Mouse (Mus musculus): ENCODE measurements around the gene Rmdn2.

The Rmdn2 gene

GRCm38 (mm10) chr17:79705671-79706455 lies 94.2 kb downstream of the Rmdn2 start:
- no peak for DNase-seq (ENCODE audit: low spot score in 2 of 2)

GRCm38 (mm10) chr17:79708168-79708567 lies 96.5 kb downstream of the Rmdn2 start:
- no peak for DNase-seq (ENCODE audit: low spot score in 2 of 2)

DNA sequence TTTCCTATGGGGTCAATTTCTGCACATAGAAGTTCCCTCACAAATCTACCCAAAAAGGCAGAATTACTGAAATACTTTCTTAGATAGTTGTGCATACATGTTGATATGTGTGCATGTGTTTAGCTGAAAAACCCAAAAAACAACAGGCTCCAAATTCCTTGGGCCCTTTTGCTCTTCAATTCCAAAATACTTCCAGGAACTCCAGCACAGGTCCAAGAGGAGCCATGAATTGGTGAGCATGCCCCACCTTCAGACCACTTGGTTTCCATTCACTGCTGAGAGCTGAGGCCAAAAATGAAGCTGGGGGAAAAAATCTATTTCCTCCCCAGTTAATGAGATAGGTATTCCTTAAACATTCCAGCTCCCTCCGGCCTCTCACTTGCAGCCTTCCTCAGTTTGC lies 98.1 kb downstream of the Rmdn2 start:
- DNase-seq (ENCODE audit: low spot score in 2 of 2) = no peak

- DNase-seq (ENCODE audit: low spot score in 2 of 2) = no peak
Observed at GRCm38 (mm10) chr17:79710246-79710842, 98.7 kb downstream of the Rmdn2 start.

GRCm38 (mm10) chr17:79711944-79712343 lies 100.3 kb downstream of the Rmdn2 start:
- DNase-seq (ENCODE audit: low spot score in 2 of 2) = no peak

DNA sequence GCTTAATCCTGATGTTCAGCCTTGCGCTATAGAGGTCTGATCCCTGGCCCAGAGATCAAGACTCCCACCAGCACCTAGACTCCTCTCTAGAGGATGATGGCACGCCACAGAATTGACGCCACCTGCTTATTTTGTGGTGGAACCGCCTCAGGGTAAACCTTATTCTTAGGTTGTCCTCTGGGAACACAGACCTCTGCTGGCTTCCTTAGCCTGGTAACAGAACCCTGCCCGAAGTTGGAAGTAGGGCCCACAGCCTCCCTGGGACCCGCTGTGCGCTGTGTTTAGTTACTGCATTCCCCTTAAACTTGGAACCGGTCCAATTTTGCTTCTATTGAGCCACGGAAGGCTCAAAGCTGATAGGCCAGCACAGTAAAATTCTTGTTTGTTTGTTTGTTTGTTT lies 100.9 kb downstream of the Rmdn2 start:
- DNase-seq (ENCODE audit: low spot score in 2 of 2) = no peak

DNA sequence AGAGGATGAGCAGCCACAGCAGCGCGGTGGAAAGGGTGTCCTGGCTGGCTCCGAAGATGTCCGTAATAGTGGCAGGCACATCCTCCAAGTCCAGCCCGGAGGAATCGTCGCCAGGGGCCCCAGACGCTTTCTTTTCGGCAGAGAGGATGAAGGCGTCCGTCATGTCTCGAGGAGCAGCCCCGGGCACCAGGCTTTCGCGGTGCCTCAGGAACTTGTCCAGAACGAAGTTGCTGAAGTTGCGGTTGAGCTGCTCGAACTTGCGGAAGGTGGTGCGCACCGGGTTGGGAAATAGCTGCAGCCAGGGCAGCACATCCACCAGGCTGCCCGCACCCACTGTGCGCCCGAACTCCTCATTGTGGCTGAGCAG lies 101.6 kb downstream of the Rmdn2 start:
- no peak for DNase-seq (ENCODE audit: low spot score in 2 of 2)

DNA sequence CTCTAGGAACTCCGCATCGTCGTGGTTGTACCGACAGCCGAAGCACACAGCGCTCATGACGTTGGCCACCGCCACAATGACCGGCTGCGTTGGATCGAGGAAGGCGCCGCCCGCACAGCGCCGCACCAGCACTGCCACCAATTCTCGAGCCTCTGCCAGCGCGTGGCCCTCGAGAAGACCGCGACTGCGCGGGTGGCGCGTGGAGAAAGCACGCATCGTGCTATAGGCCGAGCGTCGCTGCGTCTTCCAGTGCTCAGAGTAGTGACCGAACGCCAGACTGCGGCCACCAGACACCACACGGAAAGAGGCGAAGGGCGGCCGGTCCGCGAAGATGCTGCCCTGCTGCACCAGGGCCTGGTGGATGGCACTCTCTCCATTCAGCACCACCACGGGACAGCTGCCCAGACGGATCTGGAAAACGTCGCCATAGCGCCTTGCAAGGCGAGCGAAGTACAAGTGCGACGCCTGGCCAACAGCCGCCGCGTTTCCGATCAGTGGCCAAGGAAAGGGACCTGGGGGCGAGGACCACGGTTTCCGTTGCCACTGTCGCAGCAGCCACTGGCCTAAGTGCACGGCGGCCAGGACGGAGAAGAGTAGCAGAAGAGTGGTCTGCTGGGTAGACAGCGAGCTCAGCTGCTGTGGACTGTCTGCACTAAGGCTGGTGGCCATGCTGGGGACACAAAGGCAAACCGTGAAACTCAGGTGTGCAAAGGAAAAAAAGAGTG lies 102.1 kb downstream of the Rmdn2 start:
- no peak for DNase-seq (ENCODE audit: low spot score in 2 of 2)

DNA sequence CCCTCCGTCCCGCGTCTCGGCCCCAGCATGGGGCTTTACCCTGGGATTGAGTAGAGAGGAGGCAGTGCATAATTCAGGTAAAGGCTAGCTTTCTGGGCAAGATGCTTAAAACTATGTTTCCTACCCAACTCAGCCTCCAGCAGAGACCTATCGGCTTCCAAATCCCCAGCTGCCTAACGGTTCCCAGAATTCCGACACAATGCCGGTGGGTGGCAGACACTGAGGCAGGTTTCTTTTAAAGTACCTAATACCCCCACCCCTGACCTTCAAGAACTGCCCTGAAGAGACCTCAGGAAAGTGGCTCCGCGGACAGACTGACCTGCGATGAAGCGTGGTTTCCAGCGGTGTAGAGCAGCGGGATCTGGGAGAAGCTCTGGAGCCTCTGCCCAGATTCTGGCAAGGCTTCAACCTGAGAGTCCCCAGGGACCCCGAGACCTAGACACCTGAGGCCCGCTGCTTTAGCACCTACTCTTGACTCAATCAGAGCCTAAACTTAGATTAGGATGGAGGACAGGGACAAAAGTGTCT lies 102.8 kb downstream of the Rmdn2 start:
- no peak for DNase-seq (ENCODE audit: low spot score in 2 of 2)

- DNase-seq (ENCODE audit: low spot score in 2 of 2) = no peak
Observed at GRCm38 (mm10) chr17:79714931-79715637, 103.4 kb downstream of the Rmdn2 start, which contains the start of gene Cyp1b1. Cyp1b1 (minus strand) TSS chr17:79715061.

DNA sequence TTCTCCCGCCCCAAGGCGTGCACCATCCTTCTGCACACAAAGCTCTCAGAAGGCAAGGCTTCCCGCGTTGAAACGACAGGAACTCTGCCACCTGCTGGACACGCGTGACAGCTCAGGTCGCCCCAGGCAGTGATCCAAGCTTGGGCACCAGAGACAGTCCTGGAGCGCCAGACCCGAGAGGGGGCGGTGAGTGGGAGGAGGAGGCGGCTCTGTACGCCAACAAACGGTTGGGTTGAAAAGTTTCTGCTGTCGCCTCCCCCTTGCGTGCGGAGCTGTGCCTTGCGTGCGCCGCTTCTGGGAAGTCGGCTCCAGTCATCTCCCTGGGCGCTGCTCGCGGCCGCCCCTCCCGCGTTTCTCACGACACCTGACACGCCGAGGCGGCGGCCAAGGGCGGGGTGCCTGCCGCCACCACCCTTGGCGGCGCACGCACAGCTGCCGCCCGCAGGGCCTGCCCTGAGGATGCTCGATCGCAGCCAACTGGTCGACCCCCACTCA lies 104.0 kb downstream of the Rmdn2 start:
- DNase-seq (ENCODE audit: low spot score in 2 of 2) = peak; percentile 62 to 72

- DNase-seq (ENCODE audit: low spot score in 2 of 2) = no peak
Observed at GRCm38 (mm10) chr17:79720681-79721080, 109.0 kb downstream of the Rmdn2 start.

- DNase-seq (ENCODE audit: low spot score in 2 of 2) = no peak
Observed at GRCm38 (mm10) chr17:79726613-79727012, 115.0 kb downstream of the Rmdn2 start.

- no peak for DNase-seq (ENCODE audit: low spot score in 2 of 2)
Observed at GRCm38 (mm10) chr17:79728053-79728584, 116.5 kb downstream of the Rmdn2 start.

DNA sequence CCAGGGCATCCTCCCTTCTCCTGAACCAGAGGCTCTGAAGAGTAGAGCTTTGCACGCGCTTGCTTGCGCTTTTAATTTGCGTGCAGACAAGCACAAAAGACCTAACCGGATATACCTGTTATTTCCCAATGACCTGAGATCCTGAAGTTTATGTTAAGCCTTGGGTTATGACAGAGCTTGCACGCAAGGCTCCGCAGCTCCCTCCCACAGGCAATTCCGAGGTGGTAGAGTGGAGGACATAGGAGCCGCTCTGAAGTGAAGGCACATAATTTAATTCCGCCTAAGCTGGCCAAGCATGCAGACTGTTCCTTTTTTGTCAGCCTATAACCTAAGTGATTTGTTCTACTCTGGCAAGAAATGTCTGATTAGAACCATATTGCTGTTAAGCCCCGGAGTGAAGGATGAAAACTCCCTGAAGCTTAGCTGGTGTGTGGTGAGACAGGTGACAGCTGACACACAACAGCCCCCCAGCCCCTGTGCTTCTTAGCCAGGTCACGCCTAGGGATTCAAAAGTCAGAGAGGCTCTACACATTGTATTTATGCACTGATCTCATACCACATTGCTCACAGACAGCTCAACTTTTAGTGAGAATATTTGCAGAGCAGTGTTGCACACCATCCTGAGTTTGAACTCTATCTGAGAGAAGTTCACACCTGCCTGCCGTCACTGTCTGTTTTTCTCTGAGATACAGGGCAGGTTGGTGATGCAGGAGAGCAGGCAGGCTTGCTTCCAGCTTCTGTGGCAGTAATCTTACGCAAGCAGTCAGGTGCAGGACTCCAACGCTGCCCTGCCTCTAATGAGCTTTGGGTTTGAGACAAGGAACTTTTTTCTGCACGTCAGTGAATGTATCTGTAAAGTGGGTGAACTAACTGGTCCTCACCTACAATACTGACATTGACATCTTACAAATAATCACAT lies 117.2 kb downstream of the Rmdn2 start:
- DNase-seq (ENCODE audit: low spot score in 2 of 2) = no peak

DNA sequence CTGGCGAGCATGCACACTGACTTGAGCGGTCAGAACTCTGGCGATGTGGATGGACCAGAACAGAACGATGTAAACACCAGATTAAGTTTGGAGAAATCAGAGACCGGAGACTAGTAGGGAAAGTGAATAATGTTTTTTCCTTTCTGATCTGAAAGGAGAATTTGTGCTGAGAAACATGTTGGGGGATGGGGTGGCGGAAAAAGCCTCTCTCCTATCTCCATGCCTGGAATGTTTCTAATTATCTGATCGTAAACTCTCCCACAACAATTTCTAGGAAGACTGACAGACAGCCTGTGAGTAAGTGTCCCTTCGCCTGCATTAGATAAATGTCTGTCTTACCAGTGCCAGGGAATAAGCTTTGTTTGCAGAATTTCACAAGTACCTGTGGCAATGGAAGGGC lies 119.3 kb downstream of the Rmdn2 start:
- DNase-seq (ENCODE audit: low spot score in 2 of 2) = no peak

DNA sequence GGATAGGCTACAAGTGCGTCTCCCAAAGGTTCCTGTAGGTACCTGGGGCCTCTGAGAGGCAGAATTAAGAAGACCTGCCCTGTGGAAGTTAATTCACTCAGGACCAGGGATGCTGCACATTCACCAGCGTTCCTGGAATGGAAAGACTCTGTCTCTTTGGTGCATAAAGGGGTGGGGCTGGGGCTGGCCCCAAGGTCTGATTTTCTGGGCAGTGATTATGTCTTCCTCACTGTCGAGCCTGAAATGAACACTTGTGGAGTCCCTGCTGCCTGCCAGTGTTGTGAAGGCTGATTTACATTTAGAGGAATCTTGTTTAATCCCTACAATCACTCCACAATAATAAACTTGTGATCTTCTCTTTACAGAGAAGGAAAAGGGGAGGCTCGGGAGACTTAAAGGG lies 121.4 kb downstream of the Rmdn2 start:
- no peak for DNase-seq (ENCODE audit: low spot score in 2 of 2)

- DNase-seq (ENCODE audit: low spot score in 2 of 2) = no peak
Observed at GRCm38 (mm10) chr17:79737598-79737997, 125.9 kb downstream of the Rmdn2 start.

DNA sequence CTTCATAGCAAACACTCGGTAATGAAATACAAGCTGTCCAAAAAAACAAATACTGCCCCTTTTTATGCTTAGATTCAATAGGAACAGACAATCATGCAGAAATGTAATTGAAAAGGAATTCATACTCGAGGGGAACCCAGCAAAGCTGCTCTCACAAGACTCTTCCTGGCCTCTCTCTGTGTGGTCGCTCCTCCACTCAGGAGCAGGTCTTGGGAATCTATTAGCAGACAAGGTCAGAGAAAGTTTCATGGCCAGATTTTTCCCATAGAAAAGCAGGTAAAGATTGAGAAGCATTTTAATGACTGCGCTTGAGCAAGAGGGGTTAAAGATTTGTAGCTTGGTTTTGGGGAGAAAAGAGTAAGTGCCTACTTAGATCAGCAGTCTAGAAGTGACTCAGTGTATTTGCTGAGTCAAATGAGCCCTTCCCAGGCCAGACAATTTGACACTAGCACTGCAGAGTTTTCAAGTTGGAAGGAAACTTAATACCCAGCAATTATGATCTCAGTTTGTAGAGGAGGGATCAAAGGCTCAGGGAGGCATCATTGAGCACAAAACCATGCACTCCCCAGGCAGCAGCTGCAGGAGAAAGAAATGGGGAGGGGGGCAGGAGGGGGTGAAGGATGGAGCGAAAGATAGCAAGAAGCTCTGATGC lies 127.3 kb downstream of the Rmdn2 start:
- DNase-seq (ENCODE audit: low spot score in 2 of 2) = no peak

DNA sequence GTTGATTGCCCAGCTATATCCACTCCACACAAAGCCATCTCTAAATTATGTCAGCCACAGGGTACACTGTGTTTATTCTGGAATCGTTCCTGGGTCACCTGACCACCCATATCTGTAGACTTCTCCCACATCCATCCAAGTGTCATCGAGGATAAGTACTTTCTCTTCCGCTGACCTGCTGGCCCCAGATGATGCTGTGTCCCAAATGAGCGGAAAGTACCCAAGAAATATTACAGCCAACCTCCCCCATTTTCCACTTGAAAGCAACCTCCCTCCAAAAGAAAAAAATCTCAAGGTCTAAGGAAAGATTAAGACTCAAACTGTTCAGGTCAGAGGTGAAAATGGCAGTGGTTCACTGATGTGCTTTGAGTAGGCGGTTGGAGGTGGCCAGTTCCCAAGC lies 131.0 kb downstream of the Rmdn2 start:
- no peak for DNase-seq (ENCODE audit: low spot score in 2 of 2)
